Mouse (Mus musculus) liver, embryonic 14.5 days (tissue): ENCODE measurements around the gene Btbd9. TPM values are rescaled to one million over a fixed set of nuclear protein-coding genes. Genes with fewer than 3 reads are reported as not detected.

Source experiments
- ATAC-seq: fragments of 200-750 bp; cut with Nextera tagmentation; 2 replicates; pipeline ENCODE4 v1.8.0; 2017; ENCODE audit warnings: moderate number of reproducible peaks, mild to moderate bottlenecking, moderate library complexity; ENCODE audit not compliant: insufficient read depth
- DNase-seq, 3 experiments: peaks; one replicate each; pipeline ENCODE4 v3.0.0-alpha.2; 2012 to 2013; ENCODE audit warnings: low read depth in 3 of 3, low spot score in 3 of 3
- H3K27ac ChIP-seq: fragments of 300-500 bp; sonication (generic); 2 replicates; pipeline ENCODE4 v1.5.1; 2014; ENCODE audit warnings: moderate library complexity, mild to moderate bottlenecking, control low read depth, inconsistent platforms
- H3K27me3 ChIP-seq: fragments of 300-500 bp; sonication (generic); 2 replicates; pipeline ENCODE4 v1.6.1; 2014; ENCODE audit warnings: mild to moderate bottlenecking, low read length, moderate library complexity; ENCODE audit not compliant: control insufficient read depth, insufficient read depth
- H3K36me3 ChIP-seq: fragments of 300-500 bp; sonication (generic); replicated peaks from 2 replicates; pipeline ENCODE4 v1.6.1; 2014; ENCODE audit warnings: low read depth; ENCODE audit not compliant: control insufficient read depth, insufficient read depth
- H3K4me1 ChIP-seq, 2 experiments: fragments of 200-500 bp in 1 of 2; fragments of 300-500 bp in 1 of 2; sonication (generic) in 1 of 2; replicated peaks; 2 replicates each; pipeline ENCODE4 v1.6.1; 2012 to 2014; ENCODE audit warnings: antibody characterized with exemption in 1 of 2, inconsistent platforms in 1 of 2, low read length in 1 of 2; ENCODE audit not compliant: control insufficient read depth in 2 of 2, insufficient read depth in 2 of 2
- H3K4me2 ChIP-seq: fragments of 300-500 bp; sonication (generic); 2 replicates; pipeline ENCODE4 v1.6.1; 2014; ENCODE audit warnings: low read depth, mild to moderate bottlenecking, control low read depth, moderate library complexity
- H3K4me3 ChIP-seq, 2 experiments: fragments of 200-500 bp in 1 of 2; fragments of 300-500 bp in 1 of 2; sonication (generic) in 1 of 2; 2 replicates each; pipeline ENCODE4 v1.5.1; 2012 to 2014; ENCODE audit warnings: low read depth in 2 of 2, low read length in 2 of 2, mild to moderate bottlenecking in 2 of 2, control low read depth in 1 of 2, inconsistent platforms in 1 of 2, moderate library complexity in 1 of 2; ENCODE audit not compliant: insufficient read depth in 1 of 2
- H3K9ac ChIP-seq: fragments of 300-500 bp; sonication (generic); replicated peaks from 2 replicates; pipeline ENCODE4 v1.6.1; 2014; ENCODE audit warnings: mild to moderate bottlenecking, control low read depth, moderate library complexity
- H3K9me3 ChIP-seq: fragments of 300-500 bp; sonication (generic); 2 replicates; pipeline ENCODE4 v1.6.1; 2016; ENCODE audit warnings: low read length, mixed read lengths; ENCODE audit not compliant: control insufficient read depth
- CTCF ChIP-seq: IDR thresholded peaks from 2 replicates; pipeline ENCODE4 v1.5.1; 2016; ENCODE audit warnings: antibody characterized with exemption, low read depth, control low read depth
- EP300 ChIP-seq: IDR thresholded peaks from 2 replicates; pipeline ENCODE4 v1.6.1; 2016; ENCODE audit warnings: antibody characterized with exemption, low read depth
- WGBS: fragments of 180-500 bp; shearing (Covaris S2); extraction: QIAGEN DNeasy Blood & Tissue Kit; methylation state at CpG from one replicate; pipeline ENCODE4 v1.1.7; 2014; ENCODE audit not compliant: insufficient replicate concordance; 5-methylcytosine and 5-hydroxymethylcytosine counted together
- polyA plus RNA-seq, 2 experiments: library from polyadenylated mRNA; depleted of rRNA in 1 of 2; stranded (reverse) in 1 of 2; unstranded in 1 of 2; fragments of >200 nt; fragmentation: Nextera tagmentation in 1 of 2; extraction: Ambion mirVana in 1 of 2; gene quantifications; 2 replicates each; pipeline versions ENCODE4 v1.2.1 to v1.2.3; 2012 to 2014

The Btbd9 gene
- polyA plus RNA-seq, 2 experiments: 2.7 to 9.6 TPM

DNA sequence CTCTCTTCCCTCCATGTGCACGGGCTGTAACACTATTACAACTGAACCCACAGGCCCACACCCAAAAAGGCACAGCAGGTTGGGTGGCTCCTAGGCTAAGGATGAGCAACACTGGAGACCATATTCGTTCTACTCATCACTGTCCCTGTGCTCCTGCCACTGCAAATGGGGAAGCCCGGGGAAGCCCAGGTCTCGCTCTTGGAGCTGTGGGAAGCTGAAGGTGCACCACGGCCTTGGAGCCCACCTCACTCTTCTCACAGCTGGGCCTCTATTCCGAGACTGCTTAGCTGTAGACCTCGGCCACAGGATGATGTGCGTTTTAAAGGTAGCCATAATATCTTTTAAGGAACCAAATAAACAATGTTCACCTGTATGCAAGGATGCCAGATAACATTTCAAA is 60.9 kb downstream of the Btbd9 start:
- Histone ChIP-seq H3K36me3 (no peaks in the 10 kb centered on the region), H3K9ac (no peak overlapping the region)
- no peak for TF ChIP-seq EP300
- TF ChIP-seq CTCF: no peak

DNA sequence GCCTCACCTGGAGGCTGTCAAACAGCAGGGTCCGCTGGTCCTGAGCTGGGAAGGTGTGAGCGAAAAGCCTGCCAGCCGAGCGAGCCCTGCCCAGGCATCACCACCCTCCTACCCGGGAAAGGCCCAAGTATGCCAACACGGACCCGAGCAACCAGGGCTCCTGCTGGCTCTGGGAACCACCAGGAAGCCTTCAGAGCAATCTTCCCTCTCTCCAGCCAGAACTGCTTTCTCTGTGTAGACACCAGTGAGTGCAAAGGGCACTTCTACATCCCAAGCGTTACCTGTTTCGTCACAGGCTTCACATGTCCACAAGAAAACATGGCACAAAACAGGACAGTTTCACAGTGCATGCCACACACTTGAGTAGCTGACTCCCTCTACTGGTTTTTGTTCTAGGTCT is 63.3 kb downstream of the Btbd9 start:
- Histone ChIP-seq H3K9ac (no peak overlapping the region), H3K4me3 (no peak overlapping the region), H3K27me3 (no peaks in the 10 kb centered on the region), H3K4me1 (no peaks in the 10 kb centered on the region), H3K36me3 (no peaks in the 10 kb centered on the region), H3K9me3 (no peaks in the 10 kb centered on the region), H3K27ac (no peak overlapping the region), H3K4me2 (no peak overlapping the region)
- ATAC-seq (no peak), DNase-seq (no peak)
- TF ChIP-seq EP300: no peak
- no peak for TF ChIP-seq CTCF
- 81% methylated on average over 9 of the region's 9 CpGs for WGBS

More for the DNA sequence above, 60.9 kb downstream of the Btbd9 start:
- Histone ChIP-seq H3K4me1 (no peaks in the 10 kb centered on the region), H3K4me3 (no peak overlapping the region), H3K4me2 (no peak overlapping the region), H3K27ac (no peak overlapping the region), H3K27me3 (no peaks in the 10 kb centered on the region), H3K9me3 (no peaks in the 10 kb centered on the region)
- ATAC-seq (no peak), DNase-seq (no peak)
- WGBS: 67% methylated on average over 8 of the region's 8 CpGs

GRCm38 (mm10) chr17:30512531-30512930 is 63.8 kb downstream of the Btbd9 start:
- WGBS: 67% methylated on average over 7 of the region's 7 CpGs
- ATAC-seq (no peak), DNase-seq (no peak)
- no peaks in the 10 kb centered on the region for H3K9me3 ChIP-seq
- no peaks in the 10 kb centered on the region for H3K36me3 ChIP-seq
- H3K4me2 ChIP-seq: no peak overlapping the region
- no peaks in the 10 kb centered on the region for H3K4me1 ChIP-seq
- H3K27me3 ChIP-seq: no peaks in the 10 kb centered on the region
- no peak overlapping the region for H3K4me3 ChIP-seq
- no peak overlapping the region for H3K27ac ChIP-seq
- TF ChIP-seq EP300 (no peak), CTCF (no peak)
- H3K9ac ChIP-seq: no peak overlapping the region

- ATAC-seq (no peak), DNase-seq (no peak)
- WGBS: 74% methylated on average over 4 of the region's 4 CpGs
- Histone ChIP-seq H3K36me3 (no peaks in the 10 kb centered on the region), H3K27me3 (no peaks in the 10 kb centered on the region), H3K27ac (no peak overlapping the region), H3K9ac (no peak overlapping the region), H3K4me3 (no peak overlapping the region), H3K4me2 (no peak overlapping the region), H3K4me1 (no peaks in the 10 kb centered on the region), H3K9me3 (no peaks in the 10 kb centered on the region)
- TF ChIP-seq CTCF (no peak), EP300 (no peak)
Observed at GRCm38 (mm10) chr17:30512007-30512406, 64.3 kb downstream of the Btbd9 start.

DNA sequence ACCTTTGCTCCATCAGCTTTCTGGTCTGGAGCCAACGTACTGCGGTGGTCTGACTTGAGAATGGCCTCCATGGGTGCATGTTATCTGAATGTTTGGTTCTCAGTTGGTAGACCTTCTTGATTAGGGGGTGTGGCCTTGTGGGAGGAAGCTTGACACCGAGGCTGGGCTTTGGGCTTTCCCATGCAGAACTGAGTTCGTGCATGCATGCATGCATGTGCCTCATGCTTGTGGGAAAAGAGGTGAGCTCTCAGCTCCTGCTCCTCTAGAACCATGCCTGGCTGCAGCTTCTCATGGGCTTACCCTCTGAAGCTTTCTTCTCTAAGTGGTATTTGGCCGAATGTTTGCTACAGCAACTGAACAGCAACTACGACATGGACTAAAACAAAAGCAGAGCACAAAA is 64.9 kb downstream of the Btbd9 start:
- Histone ChIP-seq H3K4me2 (no peak overlapping the region), H3K4me1 (no peaks in the 10 kb centered on the region), H3K9ac (no peak overlapping the region), H3K27me3 (no peaks in the 10 kb centered on the region), H3K9me3 (no peaks in the 10 kb centered on the region), H3K36me3 (no peaks in the 10 kb centered on the region), H3K27ac (no peak overlapping the region), H3K4me3 (no peak overlapping the region)
- ATAC-seq (no peak), DNase-seq (no peak)
- TF ChIP-seq EP300 (no peak), CTCF (no peak)
- 59% methylated on average over 6 of the region's 6 CpGs for WGBS

DNA sequence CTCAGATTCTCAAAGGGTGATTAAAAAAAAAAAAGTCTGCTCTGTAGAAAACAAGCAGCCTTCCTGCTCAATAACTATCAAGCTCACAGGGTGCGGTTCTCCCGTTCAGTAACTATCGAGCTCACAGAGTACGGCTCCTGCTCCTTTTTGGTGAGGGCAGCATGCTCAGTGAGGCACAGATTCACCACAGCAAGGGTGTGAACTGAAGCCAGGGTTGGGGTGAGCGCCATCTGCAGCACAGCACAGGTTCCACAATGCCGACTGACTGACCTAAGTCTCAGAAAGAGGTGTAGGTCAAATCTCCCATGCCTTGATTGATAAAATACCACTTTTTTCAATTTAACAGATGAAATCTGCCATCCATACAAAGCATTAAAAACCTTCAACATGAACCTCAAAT is 66.1 kb downstream of the Btbd9 start:
- Histone ChIP-seq H3K9me3 (no peaks in the 10 kb centered on the region), H3K9ac (no peak overlapping the region), H3K4me2 (no peak overlapping the region), H3K4me3 (no peak overlapping the region), H3K36me3 (no peaks in the 10 kb centered on the region), H3K27me3 (no peaks in the 10 kb centered on the region), H3K4me1 (no peaks in the 10 kb centered on the region), H3K27ac (no peak overlapping the region)
- no peak for ATAC-seq
- no peak for DNase-seq
- 73% methylated on average over 6 of the region's 6 CpGs for WGBS
- TF ChIP-seq EP300 (no peak), CTCF (no peak)
